Mouse (Mus musculus) testis, adult 10 weeks (tissue): ENCODE results near the gene Kctd17. TPM values are rescaled to one million over a fixed set of nuclear protein-coding genes. Genes with fewer than 3 reads are reported as not detected.

Source experiments
- polyA plus RNA-seq: library from polyadenylated mRNA; stranded (reverse); fragments of 350-450 nt; fragmentation: Illumina TruSeq; extraction: RNeasy Lipid Tissue Mini Kit (QIAGEN cat#74804); gene quantifications from one replicate; pipeline ENCODE4 v1.2.3, GENCODE M21; 2014; ENCODE audit warnings: low read depth, low replicate concordance

Gene Kctd17
- polyA plus RNA-seq: 0.66 TPM

GRCm38 (mm10) chr15:78428391-78429138 is at the start of gene Kctd17:
Kctd17 (plus strand) TSS chr15:78428564.

GRCm38 (mm10) chr15:78395478-78395962 is 32.8 kb upstream of the Kctd17 start, which contains the start of gene Tex33:
Tex33 (minus strand) TSS chr15:78395912.

GRCm38 (mm10) chr15:78405517-78406211 is 22.7 kb upstream of the Kctd17 start, which contains the start of gene Tst:
Tst (minus strand) TSS chr15:78405907.

GRCm38 (mm10) chr15:78406293-78406934 is 21.9 kb upstream of the Kctd17 start, which contains the start of gene Mpst:
Mpst (plus strand) TSS chr15:78406416.

GRCm38 (mm10) chr15:78468379-78468937 is 40.1 kb downstream of the Kctd17 start, which contains the start of gene Tmprss6:
Tmprss6 (minus strand) TSS chr15:78468634.

Other genes with a start within 250 kb of the Kctd17 start
- gene Pvalb, start 222.2 kb upstream of the Kctd17 start, polyA plus RNA-seq: not detected
- gene Ncf4, start 183.8 kb upstream of the Kctd17 start, polyA plus RNA-seq: not detected
- gene Csf2rb2, start 122.8 kb upstream of the Kctd17 start, polyA plus RNA-seq: 0.34 TPM
- 0.25 TPM for gene Csf2rb, start 102.8 kb upstream of the Kctd17 start, polyA plus RNA-seq
- gene Tex33, start 32.7 kb upstream of the Kctd17 start, polyA plus RNA-seq: 35.2 TPM
- 1.4 TPM for gene Tst, start 22.7 kb upstream of the Kctd17 start, polyA plus RNA-seq
- gene Mpst, start 22.1 kb upstream of the Kctd17 start, polyA plus RNA-seq: 0.39 TPM
- not detected for gene Tmprss6, start 40.1 kb downstream of the Kctd17 start, polyA plus RNA-seq
- gene Il2rb, start 66.7 kb downstream of the Kctd17 start, polyA plus RNA-seq: not detected
- 1.6 TPM for gene C1qtnf6, start 102.9 kb downstream of the Kctd17 start, polyA plus RNA-seq
- not detected for gene Sstr3, start 116.1 kb downstream of the Kctd17 start, polyA plus RNA-seq
- gene Rac2, start 144.2 kb downstream of the Kctd17 start, polyA plus RNA-seq: 0.34 TPM
- gene Cyth4, start 168.5 kb downstream of the Kctd17 start, polyA plus RNA-seq: 0.32 TPM